Mouse (Mus musculus) ZHBTc4 (cell line): ENCODE data around the gene Cenpc1.

ENCODE experiments used
- DNase-seq: peaks from one replicate; pipeline ENCODE4 v3.0.0-alpha.2; 2011; ENCODE audit warnings: low read depth, low spot score

The Cenpc1 gene

DNA sequence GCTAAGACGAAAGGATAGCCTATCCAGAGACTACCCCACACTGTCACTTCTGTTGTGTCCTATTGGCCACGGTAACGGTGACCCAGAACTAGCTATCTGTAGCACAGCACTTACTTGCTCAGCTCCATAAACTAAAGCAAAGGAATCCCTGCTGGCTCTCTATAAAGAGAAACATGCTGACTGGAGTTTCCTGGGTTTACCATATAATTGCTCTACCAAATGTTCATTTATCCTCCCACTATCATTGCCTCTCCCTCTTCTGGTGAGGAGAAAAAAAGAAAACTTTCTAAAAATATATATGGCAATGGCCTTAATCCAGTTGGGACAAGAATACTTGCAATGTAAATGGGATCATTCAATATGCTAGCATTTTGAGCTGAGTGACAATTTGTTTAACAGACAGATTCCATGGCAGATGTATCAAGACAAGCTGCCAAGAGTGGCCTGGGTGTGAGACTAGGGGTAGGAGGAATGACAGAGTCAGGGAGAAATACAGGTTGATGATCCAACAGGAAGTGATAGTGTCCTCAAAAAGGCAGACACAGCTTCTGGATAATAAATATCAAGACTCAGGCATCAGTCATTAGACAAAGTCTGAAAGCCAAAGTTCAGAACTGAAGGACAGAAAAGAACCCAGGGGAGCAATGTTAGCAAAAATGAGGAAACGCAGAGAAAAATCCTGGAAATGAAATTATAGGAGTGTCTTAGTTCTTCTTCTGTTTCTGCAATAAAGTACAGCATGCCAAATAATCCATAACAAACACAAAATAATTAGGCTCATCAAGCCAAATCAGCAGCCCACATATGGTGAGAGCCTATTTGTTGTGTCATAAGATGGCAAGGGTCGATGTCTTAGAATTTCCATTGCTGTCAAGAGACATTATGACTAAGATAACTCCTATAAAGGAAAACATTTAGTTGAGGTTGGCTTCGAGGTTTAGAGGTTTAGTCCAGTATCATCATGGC, 68.6 kb downstream of the Cenpc1 start:
- no peak for DNase-seq

DNA sequence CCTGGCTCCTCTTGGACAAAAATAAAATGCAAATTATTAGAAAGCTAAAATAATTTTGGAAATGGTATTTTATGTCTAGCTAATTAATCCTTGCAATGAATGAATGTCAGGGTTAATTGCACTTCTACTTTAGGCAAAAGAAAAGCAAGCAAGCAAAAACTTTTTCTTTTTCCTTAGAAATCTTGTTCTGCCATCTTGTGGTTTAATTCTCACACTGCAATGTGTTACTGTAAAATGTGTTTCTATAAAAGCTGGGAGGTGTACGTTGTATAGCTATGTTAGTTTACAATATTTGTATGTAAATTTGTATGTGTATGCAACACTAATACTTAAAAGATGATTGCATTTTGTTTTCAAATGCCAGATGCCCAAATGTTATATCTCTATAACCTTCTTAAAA, 70.8 kb downstream of the Cenpc1 start:
- no peak for DNase-seq

DNA sequence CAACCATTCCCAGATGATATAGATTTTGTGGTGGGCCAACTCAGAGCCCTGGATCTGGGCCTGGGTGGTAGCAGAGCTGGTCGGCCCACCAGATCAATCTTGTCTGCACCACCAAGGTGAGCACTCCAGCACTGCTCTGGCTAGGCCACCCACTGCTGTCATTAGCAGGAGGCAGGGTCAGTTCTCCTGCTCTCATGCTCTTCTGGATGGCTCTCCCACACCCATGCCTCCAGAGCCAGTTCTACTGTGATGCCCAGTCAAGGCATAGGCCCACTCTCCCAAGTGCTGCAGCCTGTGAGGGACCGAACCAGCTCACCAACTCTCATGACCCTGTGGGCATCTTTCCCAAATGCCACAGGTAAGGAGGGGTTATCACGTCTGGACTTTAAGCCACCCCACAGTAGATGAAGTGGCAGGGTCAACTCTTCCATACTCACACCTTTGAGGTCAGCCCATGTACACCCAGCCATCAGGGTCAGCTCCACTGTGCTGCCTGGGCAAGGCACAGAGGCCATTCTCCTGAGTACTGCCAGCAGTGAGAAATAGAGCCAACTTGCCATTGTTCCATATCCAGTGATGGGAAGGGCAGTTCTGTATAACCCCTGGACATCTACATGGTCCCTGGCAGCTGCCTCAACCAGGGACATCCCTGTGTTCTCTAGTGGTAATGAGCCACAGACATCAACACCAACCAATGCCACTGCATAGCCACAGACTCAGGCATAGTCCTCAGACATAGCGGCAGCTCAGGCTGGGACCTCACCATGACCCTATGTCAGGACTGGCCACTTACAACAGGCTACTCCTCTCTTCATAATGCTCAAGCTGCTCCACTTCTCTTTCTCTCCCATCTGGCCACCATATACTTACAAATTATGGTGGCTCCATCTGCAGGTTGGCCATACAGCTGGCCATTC, 72.3 kb downstream of the Cenpc1 start:
- DNase-seq: no peak

DNA sequence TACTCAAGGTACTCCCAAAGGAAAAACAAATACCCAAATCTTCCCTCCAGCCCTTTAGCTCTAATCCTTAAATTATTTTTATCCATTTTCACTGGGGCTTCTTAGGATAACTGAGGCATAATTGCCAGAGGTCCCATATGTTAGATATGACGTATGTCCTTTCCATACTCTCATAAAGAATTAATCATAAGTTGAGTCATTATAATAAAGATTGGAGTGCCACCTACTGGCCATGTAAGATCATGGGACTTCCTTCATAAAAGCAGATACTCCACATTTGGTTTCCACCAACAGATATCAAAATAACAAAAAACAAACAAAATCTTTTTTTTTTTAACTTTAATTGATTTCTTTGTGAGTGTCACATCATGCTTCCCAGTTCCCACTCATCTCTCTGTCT, 73.3 kb downstream of the Cenpc1 start:
- DNase-seq: no peak

- DNase-seq: no peak
These were observed 77.9 kb downstream of the Cenpc1 start for GRCm38 (mm10) chr5:85987516-85987863.

GRCm38 (mm10) chr5:85986734-85987515, 78.5 kb downstream of the Cenpc1 start:
- DNase-seq: no peak

DNA sequence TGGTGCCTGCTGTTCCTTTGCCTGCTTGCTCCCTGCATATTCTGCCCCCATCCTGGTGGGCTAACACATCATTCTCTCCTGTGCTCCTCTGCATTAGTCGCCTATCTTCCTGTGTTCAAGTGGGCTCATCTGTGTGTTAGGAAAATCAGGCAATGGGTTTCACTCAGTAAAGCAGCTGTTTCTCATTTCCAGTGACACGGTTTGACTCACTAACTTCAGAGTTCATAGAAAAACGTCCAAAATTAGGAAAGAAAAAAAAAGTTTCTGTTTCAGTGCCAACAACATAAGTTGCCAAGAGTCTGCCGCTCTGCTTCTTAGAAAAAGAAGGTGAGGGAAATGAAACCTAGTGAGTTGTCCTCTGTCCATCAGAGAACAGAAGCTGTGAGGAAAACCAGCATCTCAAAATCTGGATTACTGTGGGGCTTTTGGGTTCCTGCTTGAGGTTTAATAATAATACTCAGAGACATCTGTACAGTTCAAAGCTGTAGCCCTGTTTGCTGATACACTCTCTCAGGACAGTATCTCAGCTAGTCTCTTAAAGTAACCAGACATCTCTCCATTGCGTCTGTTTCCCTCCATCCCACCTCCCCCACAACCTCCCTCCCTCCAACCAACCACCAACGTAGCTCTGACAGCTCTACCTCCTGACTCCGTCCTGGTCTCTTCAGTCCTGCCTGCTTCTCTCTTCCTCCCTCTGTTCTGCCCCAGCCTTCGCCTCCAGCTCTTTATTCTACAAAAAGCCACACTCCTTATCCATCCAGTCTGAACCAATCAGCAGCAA, 87.5 kb downstream of the Cenpc1 start:
- no peak for DNase-seq

DNA sequence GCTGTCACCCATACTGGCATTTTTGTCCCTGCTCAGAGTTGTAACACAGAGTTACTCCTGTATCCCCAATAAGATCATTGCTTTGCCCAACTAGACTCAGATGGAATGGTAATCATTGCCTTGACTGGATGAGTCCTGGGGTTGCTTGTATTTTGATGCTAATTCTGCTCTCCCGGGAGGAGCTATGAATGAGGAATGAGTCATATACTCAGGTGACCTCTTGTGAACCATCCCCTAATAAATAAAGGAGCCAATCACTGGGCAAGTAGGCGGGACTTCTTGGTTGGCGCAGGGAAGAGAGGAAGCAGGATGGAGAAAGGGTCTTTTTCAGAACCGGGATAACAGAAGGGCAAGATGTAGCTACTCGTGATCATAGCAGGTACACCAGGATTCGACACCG, 102.6 kb downstream of the Cenpc1 start:
- peak; percentile 55 for DNase-seq
